Mouse (Mus musculus): ENCODE data around the gene Gm10471. TPM values are rescaled to one million over a fixed set of nuclear protein-coding genes. Genes with fewer than 3 reads are reported as not detected.
"Not testable (repeated sequence)": the region's sequence is repeated elsewhere in the genome, so short reads cannot be mapped to it uniquely, and the experiment has no call there.

Gene Gm10471
- total RNA-seq (2021) = not detected
- long read RNA-seq, experiment 1 = 0 reads
- long read RNA-seq, experiment 2 = 0 reads

- not testable (repeated sequence) for DNase-seq (ENCODE audit: low spot score)
These were observed at the start of gene Gm10471 for GRCm38 (mm10) chr5:26089191-26089590. Gm10471 (minus strand) TSS chr5:26089291.

- DNase-seq (ENCODE audit: low spot score) = not testable (repeated sequence)
These were observed 32.2 kb upstream of the Gm10471 start, which contains the start of gene Gm10220 for GRCm38 (mm10) chr5:26121321-26121720. Gm10220 (minus strand) TSS chr5:26121421.

- not testable (repeated sequence) for DNase-seq (ENCODE audit: low spot score)
These were observed 16.2 kb upstream of the Gm10471 start, which contains the start of gene 5031410I06Rik for GRCm38 (mm10) chr5:26105262-26105661. 5031410I06Rik (minus strand) TSS chr5:26105362.

- not testable (repeated sequence) for DNase-seq (ENCODE audit: low spot score)
These were observed 10.1 kb downstream of the Gm10471 start for GRCm38 (mm10) chr5:26079023-26079422.

GRCm38 (mm10) chr5:26070716-26071115, 18.4 kb downstream of the Gm10471 start:
- DNase-seq (ENCODE audit: low spot score) = no peak

GRCm38 (mm10) chr5:26058481-26058880, 30.6 kb downstream of the Gm10471 start, which contains the start of gene Gm7347:
Gm7347 (minus strand) TSS chr5:26058581.
- not testable (repeated sequence) for DNase-seq (ENCODE audit: low spot score)

GRCm38 (mm10) chr5:26039458-26039857, 49.6 kb downstream of the Gm10471 start, which contains the start of gene Speer4a:
Speer4a (minus strand) TSS chr5:26039558.
- not testable (repeated sequence) for DNase-seq (ENCODE audit: low spot score)

Other genes with a start within 250 kb of the Gm10471 start
- gene Gm21663, start 146.9 kb downstream of the Gm10471 start, total RNA-seq (2021) = not detected
- not detected for gene Gm21671, start 134.9 kb downstream of the Gm10471 start, total RNA-seq (2021)
- gene Gm21680, start 116.6 kb downstream of the Gm10471 start, total RNA-seq (2021) = not detected
- not detected for gene Gm21698, start 100.6 kb downstream of the Gm10471 start, total RNA-seq (2021)
- not detected for gene Gm1979, start 84.5 kb downstream of the Gm10471 start, total RNA-seq (2021)
- not detected for gene Gm5862, start 66.4 kb downstream of the Gm10471 start, total RNA-seq (2021)
- gene Speer4a, start 49.7 kb downstream of the Gm10471 start, total RNA-seq (2021) = not detected
- gene Gm7347, start 30.7 kb downstream of the Gm10471 start, total RNA-seq (2021) = not detected
- not detected for gene 5031410I06Rik, start 16.1 kb upstream of the Gm10471 start, total RNA-seq (2021)
- not detected for gene Gm10220, start 32.1 kb upstream of the Gm10471 start, total RNA-seq (2021)
- not detected for gene Gm7361, start 168.4 kb upstream of the Gm10471 start, total RNA-seq (2021)